Mouse (Mus musculus) MEL (cell line): ENCODE data around the gene Lrrc74a.

Experiments used
- BHLHE40 ChIP-seq: IDR thresholded peaks from 2 replicates; pipeline ENCODE4 v1.6.1; 2012; ENCODE audit warnings: low read depth, mild to moderate bottlenecking, inconsistent platforms, low read length, improper control_type of control experiment, borderline replicate concordance
- CHD1 ChIP-seq: IDR thresholded peaks from 2 replicates; pipeline ENCODE4 v1.6.1; 2012; ENCODE audit warnings: low read depth, mild to moderate bottlenecking, inconsistent platforms, low read length, improper control_type of control experiment
- CHD2 ChIP-seq: IDR thresholded peaks from 2 replicates; pipeline ENCODE4 v1.6.1; 2011; ENCODE audit warnings: low read length, improper control_type of control experiment
- EP300 ChIP-seq, 2 experiments: IDR thresholded peaks; 2 replicates each; pipeline ENCODE4 v1.6.1; 2011; ENCODE audit warnings: improper control_type of control experiment in 2 of 2, low read length in 2 of 2, low read depth in 1 of 2, mild to moderate bottlenecking in 1 of 2
- TAL1 ChIP-seq: IDR thresholded peaks from 2 replicates; pipeline ENCODE4 v1.6.1; 2012; ENCODE audit warnings: mild to moderate bottlenecking, inconsistent platforms, low read length, moderate library complexity, mixed read lengths

- TF ChIP-seq CHD2 (no peak), CHD1 (no peak), EP300 (IDR thresholded peaks at IDR 0.05; ENCODE audit: low read depth in 1 of 2, low read length in 2 of 2) (no peak), TAL1 (no peak), BHLHE40 (no peak)
Observed at GRCm38 (mm10) chr12:86726120-86726640, 8.0 kb upstream of the Lrrc74a start, which contains the start of gene Angel1.
